Mouse (Mus musculus): ENCODE measurements at regions not wholly inside any gene's neighbourhood (a gene's known extent, or its start where the extent isn't known, plus 50 kb on each side); places are given as distances from the start of the nearest gene placed in this dataset.

DNA sequence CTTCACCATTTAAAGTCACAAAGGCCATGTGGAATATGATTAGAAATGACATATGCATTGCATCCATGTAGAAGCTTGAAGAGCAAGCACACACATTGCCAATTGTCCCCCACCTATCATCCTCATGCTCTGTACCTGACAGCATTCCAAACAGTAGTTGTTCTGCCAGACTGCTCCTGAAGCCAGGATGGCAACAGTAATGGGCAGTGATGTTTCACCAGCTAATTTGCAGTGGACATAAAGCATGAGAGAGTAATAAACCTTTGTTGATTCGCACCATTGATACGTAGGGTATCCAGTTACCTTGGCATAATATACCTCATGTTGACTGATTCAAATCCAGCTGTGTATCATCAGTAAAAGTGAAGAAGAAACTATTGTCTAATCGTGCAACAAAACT lies 606.5 kb upstream of the Celf2 start:
- H3K4me1 ChIP-seq (ENCODE audit: insufficient read depth, low read length): no peaks in the 10 kb centered on the region
- no peak overlapping the region for H3K9ac ChIP-seq (replicated peaks; ENCODE audit: low read length, poor library complexity, severe bottlenecking)
- ATAC-seq (ENCODE audit: low FRiP score) (no peak), DNase-seq (ENCODE audit: low spot score) (peak; percentile 22)
- H3K4me2 ChIP-seq (ENCODE audit: low read depth, low read length, poor library complexity, severe bottlenecking): no peak overlapping the region
- 85% methylated on average over 3 of the region's 3 CpGs for WGBS
- no peak overlapping the region for H3K4me3 ChIP-seq (ENCODE audit: low read depth, low read length)
- no peak overlapping the region for H3K27ac ChIP-seq (ENCODE audit: low read depth, low read length)
- no peaks in the 10 kb centered on the region for H3K9me3 ChIP-seq (ENCODE audit: low read length)
- H3K36me3 ChIP-seq (ENCODE audit: insufficient read depth, low read length): no peaks in the 10 kb centered on the region
- H3K27me3 ChIP-seq (ENCODE audit: insufficient read depth, low read length): no peaks in the 10 kb centered on the region
- no peak for TF ChIP-seq CTCF (IDR thresholded peaks at IDR 0.05)

GRCm38 (mm10) chr2:8112361-8113073 lies 603.2 kb upstream of the Celf2 start:
- H3K36me3 ChIP-seq (ENCODE audit: insufficient read depth, low read length): no peaks in the 10 kb centered on the region
- no peaks in the 10 kb centered on the region for H3K9me3 ChIP-seq (ENCODE audit: low read length)
- no peaks in the 10 kb centered on the region for H3K4me1 ChIP-seq (ENCODE audit: insufficient read depth, low read length)
- H3K27ac ChIP-seq (ENCODE audit: low read depth, low read length): no peak overlapping the region
- WGBS: 59% methylated on average over 1 of the region's 1 CpGs
- peak; percentile 76 for DNase-seq (ENCODE audit: low spot score)
- no peak overlapping the region for H3K4me2 ChIP-seq (ENCODE audit: low read depth, low read length, poor library complexity, severe bottlenecking)
- no peak overlapping the region for H3K9ac ChIP-seq (replicated peaks; ENCODE audit: low read length, poor library complexity, severe bottlenecking)
- ATAC-seq (ENCODE audit: low FRiP score): no peak
- no peak overlapping the region for H3K4me3 ChIP-seq (ENCODE audit: low read depth, low read length)
- no peaks in the 10 kb centered on the region for H3K27me3 ChIP-seq (ENCODE audit: insufficient read depth, low read length)
- no peak for TF ChIP-seq CTCF (IDR thresholded peaks at IDR 0.05)

DNA sequence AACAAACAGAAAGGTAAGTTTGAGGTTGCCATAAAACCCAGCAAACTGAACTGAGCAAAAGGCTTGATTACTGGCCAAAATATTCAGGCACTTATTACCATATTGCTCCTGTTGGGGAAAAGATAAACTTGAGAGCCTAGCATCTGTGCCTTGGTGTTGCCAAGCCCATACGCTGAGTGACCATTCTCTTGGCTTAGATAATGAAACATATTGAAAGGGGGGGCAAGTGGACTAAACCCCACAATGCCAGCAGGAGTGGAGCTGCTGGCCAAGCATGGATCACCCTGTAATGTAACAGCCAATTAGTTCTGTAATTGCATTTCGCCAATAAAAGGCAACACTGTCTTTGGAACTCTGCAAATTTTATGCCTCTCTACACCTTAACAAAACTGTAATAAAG lies 584.8 kb upstream of the Celf2 start:
- DNase-seq (ENCODE audit: low spot score) (peak; percentile 85), ATAC-seq (ENCODE audit: low FRiP score) (no peak)
- Histone ChIP-seq H3K27me3 (ENCODE audit: insufficient read depth, low read length) (no peaks in the 10 kb centered on the region), H3K4me2 (ENCODE audit: low read depth, low read length, poor library complexity, severe bottlenecking) (no peak overlapping the region), H3K36me3 (ENCODE audit: insufficient read depth, low read length) (no peaks in the 10 kb centered on the region), H3K4me3 (ENCODE audit: low read depth, low read length) (no peak overlapping the region), H3K4me1 (ENCODE audit: insufficient read depth, low read length) (no peaks in the 10 kb centered on the region), H3K27ac (ENCODE audit: low read depth, low read length) (no peak overlapping the region), H3K9me3 (ENCODE audit: low read length) (no peaks in the 10 kb centered on the region), H3K9ac (replicated peaks; ENCODE audit: low read length, poor library complexity, severe bottlenecking) (no peak overlapping the region)
- 87% methylated on average over 2 of the region's 2 CpGs for WGBS
- TF ChIP-seq CTCF (IDR thresholded peaks at IDR 0.05): no peak

DNA sequence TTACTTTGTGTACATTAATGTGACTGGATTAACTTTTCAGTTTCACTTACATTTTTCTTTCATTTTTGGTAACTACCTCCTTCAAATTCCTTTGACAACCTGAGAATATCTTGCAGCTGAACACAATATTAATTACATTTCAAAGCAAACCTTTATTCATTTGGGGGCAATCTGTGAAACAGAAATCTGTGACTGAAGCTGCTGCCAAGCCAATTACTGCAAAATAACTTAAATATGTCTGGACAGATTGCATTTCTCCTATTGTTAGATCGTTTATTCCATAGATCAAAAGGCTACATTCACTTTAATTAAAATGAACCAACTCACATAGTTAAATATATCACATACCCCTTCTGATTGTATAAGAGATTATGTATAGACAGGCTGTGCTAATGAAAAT lies 558.5 kb upstream of the Celf2 start:
- Histone ChIP-seq H3K36me3 (ENCODE audit: insufficient read depth, low read length) (no peaks in the 10 kb centered on the region), H3K4me2 (ENCODE audit: low read depth, low read length, poor library complexity, severe bottlenecking) (no peak overlapping the region), H3K27ac (ENCODE audit: low read depth, low read length) (no peak overlapping the region), H3K9ac (replicated peaks; ENCODE audit: low read length, poor library complexity, severe bottlenecking) (no peak overlapping the region), H3K4me3 (ENCODE audit: low read depth, low read length) (no peak overlapping the region), H3K9me3 (ENCODE audit: low read length) (no peaks in the 10 kb centered on the region), H3K27me3 (ENCODE audit: insufficient read depth, low read length) (no peaks in the 10 kb centered on the region), H3K4me1 (ENCODE audit: insufficient read depth, low read length) (no peaks in the 10 kb centered on the region)
- 44% methylated on average over 1 of the region's 1 CpGs for WGBS
- no peak for ATAC-seq (ENCODE audit: low FRiP score)
- DNase-seq (ENCODE audit: low spot score): no peak
- no peak for TF ChIP-seq CTCF (IDR thresholded peaks at IDR 0.05)

DNA sequence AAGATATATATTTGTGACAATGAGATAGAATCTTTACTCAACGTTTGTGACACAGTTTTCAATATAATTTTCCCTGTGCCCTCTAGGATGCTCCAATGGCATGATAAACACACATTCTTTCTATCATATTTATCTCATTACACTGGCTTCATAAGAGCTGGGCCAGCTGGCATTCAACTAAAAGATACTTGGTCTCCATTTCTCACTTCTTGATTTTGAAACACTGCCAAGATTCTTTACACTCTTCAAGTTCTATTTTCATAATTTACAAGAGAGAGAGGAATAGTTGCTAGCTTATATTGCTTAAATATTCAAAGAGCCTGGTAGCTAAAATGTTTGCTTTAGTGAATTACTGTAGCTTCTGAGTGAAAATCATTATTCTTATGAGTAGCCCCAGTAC lies 552.3 kb upstream of the Celf2 start:
- no peaks in the 10 kb centered on the region for H3K9me3 ChIP-seq (ENCODE audit: low read length)

DNA sequence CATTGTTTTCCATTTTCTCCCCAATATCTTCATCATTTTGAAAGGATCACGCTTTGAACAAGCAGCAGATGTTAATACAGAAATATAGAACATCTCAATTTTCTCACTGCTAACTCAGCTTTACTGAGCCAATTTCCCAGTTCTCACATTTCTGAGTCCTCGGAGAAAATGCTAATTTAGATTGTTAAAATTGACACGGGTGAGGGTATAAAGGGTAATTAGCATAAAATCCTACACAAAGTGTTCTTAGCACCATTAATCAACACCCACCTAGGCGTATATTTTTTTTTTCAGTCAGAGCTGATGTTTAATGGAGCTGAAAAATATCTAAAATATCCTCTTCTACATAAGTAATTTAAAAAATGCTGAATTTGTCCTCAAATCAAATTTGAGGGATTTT lies 519.8 kb upstream of the Celf2 start:
- no peak for ATAC-seq (ENCODE audit: low FRiP score)
- no peak for DNase-seq (ENCODE audit: low spot score)
- 31% methylated on average over 4 of the region's 4 CpGs for WGBS

More for the DNA sequence above, 552.3 kb upstream of the Celf2 start:
- Histone ChIP-seq H3K27me3 (ENCODE audit: insufficient read depth, low read length) (no peaks in the 10 kb centered on the region), H3K9ac (replicated peaks; ENCODE audit: low read length, poor library complexity, severe bottlenecking) (no peak overlapping the region), H3K4me3 (ENCODE audit: low read depth, low read length) (no peak overlapping the region), H3K36me3 (ENCODE audit: insufficient read depth, low read length) (no peaks in the 10 kb centered on the region), H3K4me2 (ENCODE audit: low read depth, low read length, poor library complexity, severe bottlenecking) (no peak overlapping the region), H3K27ac (ENCODE audit: low read depth, low read length) (no peak overlapping the region), H3K4me1 (ENCODE audit: insufficient read depth, low read length) (no peaks in the 10 kb centered on the region)
- TF ChIP-seq CTCF (IDR thresholded peaks at IDR 0.05): no peak
- WGBS: 33% methylated on average over 1 of the region's 1 CpGs
- DNase-seq (ENCODE audit: low spot score): no peak
- no peak for ATAC-seq (ENCODE audit: low FRiP score)

More for the DNA sequence above, 519.8 kb upstream of the Celf2 start:
- no peak overlapping the region for H3K27ac ChIP-seq (ENCODE audit: low read depth, low read length)
- no peak for TF ChIP-seq CTCF (IDR thresholded peaks at IDR 0.05)
- H3K9ac ChIP-seq (replicated peaks; ENCODE audit: low read length, poor library complexity, severe bottlenecking): no peak overlapping the region
- no peaks in the 10 kb centered on the region for H3K36me3 ChIP-seq (ENCODE audit: insufficient read depth, low read length)
- H3K27me3 ChIP-seq (ENCODE audit: insufficient read depth, low read length): no peaks in the 10 kb centered on the region
- H3K4me3 ChIP-seq (ENCODE audit: low read depth, low read length): no peak overlapping the region
- H3K9me3 ChIP-seq (ENCODE audit: low read length): no peaks in the 10 kb centered on the region
- no peaks in the 10 kb centered on the region for H3K4me1 ChIP-seq (ENCODE audit: insufficient read depth, low read length)
- no peak overlapping the region for H3K4me2 ChIP-seq (ENCODE audit: low read depth, low read length, poor library complexity, severe bottlenecking)

All from midbrain, postnatal 0 days (tissue).